Mouse (Mus musculus): ENCODE measurements around the gene Arhgap45. TPM values are rescaled to one million over a fixed set of nuclear protein-coding genes. Genes with fewer than 3 reads are reported as not detected.

Gene Arhgap45
- total RNA-seq, 2 experiments from 2014 or later: 135 to 235 TPM

DNA sequence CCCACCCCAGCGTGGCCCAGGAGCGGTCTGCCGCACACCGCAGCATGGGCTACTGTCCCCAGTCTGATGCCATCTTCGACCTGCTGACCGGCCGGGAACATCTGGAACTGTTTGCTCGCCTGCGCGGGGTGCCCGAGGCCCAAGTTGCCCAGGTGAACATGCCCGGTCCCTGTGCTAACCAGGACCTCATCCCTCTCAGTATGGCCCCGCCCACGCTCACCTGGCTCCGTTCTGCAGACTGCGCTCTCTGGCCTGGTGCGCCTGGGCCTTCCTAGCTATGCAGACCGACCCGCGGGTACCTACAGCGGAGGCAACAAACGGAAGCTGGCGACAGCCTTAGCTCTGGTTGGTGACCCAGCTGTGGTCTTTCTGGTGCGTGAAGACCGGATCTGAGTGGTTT is 2.8 kb upstream of the Arhgap45 start:
- ATAC-seq (ENCODE audit: poor library complexity, severe bottlenecking): no peak

DNA sequence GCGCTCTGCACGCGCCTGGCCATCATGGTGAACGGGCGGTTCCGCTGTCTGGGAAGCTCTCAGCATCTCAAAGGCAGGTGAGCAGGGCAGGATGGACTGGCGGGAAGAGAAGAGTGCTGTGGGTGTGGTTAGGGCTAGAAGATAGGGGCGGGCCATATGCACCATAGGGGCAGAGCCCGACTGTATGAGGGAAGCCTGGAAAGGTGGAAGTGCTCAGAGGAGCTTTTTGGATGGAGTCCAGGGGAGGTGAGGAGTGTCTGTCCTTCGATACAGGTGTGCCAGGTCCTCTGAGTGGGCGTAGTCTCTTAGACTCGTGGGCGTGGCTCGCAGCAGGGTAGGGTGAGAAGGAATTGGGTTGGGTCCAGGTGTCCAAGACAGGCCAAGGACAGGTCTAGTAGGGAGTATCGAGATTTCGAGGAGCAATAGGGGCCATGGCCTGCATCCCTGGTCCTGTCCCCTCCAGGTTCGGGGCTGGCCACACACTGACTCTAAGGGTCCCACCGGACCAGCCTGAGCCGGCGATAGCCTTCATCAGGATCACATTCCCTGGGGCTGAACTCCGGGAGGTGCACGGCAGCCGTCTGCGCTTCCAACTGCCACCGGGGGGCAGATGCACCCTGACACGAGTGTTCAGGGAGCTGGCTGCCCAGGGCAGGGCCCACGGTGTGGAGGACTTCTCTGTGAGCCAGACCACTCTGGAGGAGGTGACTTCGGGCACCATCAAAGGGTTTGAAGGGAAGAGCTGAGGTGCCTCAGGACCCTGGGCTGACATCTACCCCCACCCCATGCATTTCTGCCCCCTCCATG is 1.8 kb upstream of the Arhgap45 start:
- ATAC-seq (ENCODE audit: poor library complexity, severe bottlenecking): no peak

- no peak for ATAC-seq (ENCODE audit: poor library complexity, severe bottlenecking)
Observed at GRCm38 (mm10) chr10:80015583-80015982, 870 bp upstream of the Arhgap45 start.

- ATAC-seq (ENCODE audit: poor library complexity, severe bottlenecking): peak; percentile 39
Observed at GRCm38 (mm10) chr10:80016931-80017330, 478 bp downstream of the Arhgap45 start.

DNA sequence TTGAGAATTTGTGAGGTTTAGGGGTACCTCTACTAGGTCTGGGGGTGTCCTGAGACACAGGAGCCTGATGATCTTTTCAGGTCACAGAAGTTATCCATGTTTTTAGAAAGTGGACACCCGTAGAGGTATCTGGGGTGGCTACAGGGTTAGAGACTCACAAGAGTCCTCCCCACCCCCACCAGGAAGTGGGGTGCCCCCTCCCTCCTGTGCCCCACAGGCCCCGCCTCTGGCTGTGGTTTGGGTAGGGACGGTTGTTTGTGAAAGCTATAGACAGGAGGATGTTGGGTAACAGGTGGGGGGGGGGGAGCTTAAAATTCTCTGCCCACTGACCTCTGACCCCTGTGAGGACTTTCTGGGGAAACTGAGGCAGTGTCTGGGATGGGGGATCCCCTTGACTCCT is 908 bp downstream of the Arhgap45 start:
- ATAC-seq (ENCODE audit: poor library complexity, severe bottlenecking): peak; percentile 66

DNA sequence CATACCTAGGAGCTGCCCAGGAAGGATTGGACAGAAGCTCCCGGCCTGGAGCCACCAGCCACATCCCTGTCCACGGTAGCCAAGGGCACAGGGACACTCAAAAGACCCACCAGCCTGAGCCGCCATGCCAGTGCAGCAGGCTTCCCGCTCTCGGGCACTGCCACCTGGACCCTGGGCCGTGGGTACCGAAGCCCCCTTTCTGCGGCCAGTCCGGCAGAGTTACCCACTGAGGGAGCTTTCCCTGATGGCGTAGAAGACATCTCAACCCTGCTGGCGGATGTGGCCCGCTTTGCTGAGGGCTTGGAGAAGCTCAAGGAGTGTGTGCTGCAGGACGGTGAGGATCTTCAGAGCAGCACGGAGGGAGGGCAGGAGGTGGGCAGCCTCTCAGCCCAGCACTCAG is 1.3 kb downstream of the Arhgap45 start:
- no peak for ATAC-seq (ENCODE audit: poor library complexity, severe bottlenecking)

DNA sequence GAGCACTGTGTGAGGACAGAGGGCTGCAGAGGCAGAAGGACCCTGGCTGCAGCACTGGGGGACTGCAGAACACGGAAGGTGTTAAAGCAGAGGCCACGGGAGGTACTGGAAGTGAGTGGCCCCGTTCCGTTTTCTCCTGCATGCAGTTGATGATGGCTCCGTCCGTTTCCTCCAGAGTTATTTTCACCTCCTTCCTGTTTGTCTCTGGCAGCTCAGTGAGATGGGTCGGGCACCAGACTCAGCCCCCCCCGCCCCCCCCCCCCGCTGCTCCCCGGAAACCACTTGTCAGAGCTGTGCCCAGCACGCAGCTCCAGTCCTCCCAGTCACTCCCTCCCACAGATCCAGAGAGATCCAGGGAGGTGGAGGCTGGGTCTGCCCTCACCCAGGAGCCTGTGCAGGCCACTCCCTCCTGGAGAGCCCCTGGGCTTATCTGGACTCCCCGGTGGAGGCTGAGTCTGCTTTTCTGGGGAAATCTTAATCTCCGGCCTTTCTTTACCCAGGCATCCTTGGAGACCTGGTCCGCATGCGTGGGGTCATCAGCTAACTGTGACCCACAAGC is 2.4 kb downstream of the Arhgap45 start:
- peak; percentile 23 for ATAC-seq (ENCODE audit: poor library complexity, severe bottlenecking)

DNA sequence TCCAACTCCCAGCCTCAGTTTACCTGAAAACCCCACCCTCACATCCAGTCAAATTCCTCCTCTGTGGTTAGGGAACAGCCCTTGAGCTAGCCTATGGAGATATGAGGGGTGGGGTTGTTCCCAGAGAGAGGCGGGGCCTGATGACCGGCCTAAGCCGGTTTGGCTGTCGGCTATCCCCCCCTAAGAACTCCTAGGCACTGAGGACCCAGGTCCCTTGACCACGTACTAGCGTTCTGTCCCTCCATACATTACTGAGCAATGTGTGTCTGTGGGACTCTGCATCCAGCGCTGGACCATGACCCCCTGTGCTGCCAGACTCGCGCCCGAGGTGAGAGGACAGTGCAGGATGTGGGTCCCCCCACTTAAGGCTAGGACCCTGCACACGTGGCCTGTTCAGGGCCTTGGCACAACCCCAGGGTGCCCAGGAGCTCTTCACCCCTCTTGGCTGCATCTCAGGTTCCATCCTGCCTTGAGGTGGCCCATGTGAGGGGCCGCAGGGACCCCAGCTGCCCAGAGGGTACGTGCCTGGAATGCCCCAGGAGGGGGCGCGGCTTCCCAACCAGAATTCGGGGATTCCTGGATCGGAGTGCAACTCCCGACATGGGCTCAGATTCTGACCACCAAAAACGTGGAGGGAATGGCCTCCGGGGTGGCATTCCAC is 3.1 kb downstream of the Arhgap45 start:
- ATAC-seq (ENCODE audit: poor library complexity, severe bottlenecking): no peak

DNA sequence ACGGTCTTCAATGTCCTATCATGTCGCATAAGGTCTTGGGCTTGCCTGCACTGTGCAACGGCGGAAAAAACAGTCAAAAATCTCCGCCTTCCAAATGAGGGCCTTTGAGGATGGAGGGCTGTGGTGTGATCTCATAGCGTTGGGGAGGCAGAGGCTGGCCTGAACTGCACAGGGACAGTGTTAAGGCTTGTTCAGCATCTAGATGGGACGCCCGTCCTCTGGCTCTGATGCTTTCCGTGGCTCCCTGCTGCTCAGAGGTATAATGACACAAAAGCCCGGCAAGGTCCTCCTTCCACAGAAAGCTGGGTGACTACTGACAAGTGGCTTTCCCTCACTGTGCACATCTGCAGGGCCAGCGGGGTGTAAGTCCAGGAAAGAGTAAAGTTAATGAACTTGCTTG is 3.7 kb downstream of the Arhgap45 start:
- no peak for ATAC-seq (ENCODE audit: poor library complexity, severe bottlenecking)

- ATAC-seq (ENCODE audit: poor library complexity, severe bottlenecking): no peak
Observed at GRCm38 (mm10) chr10:80020603-80021319, 4.3 kb downstream of the Arhgap45 start.

DNA sequence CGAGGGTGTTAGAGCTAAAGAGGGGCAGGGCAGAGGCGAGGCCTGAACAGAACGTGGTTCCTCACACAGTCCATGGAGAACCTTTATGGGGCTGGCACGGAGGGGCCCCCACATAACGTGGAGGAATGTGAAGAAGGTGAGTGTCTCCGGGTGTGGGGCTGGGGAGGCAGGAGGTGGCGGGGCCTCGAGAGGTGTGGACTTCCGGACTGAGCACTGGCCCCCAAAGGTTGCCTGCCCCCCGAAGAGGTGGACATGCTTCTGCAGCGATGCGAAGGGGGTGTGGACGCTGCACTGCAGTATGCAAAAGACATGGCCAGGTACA is 4.8 kb downstream of the Arhgap45 start:
- no peak for ATAC-seq (ENCODE audit: poor library complexity, severe bottlenecking)

GRCm38 (mm10) chr10:80022164-80022563 is 5.7 kb downstream of the Arhgap45 start:
- no peak for ATAC-seq (ENCODE audit: poor library complexity, severe bottlenecking)

- no peak for ATAC-seq (ENCODE audit: poor library complexity, severe bottlenecking)
Observed at GRCm38 (mm10) chr10:80022806-80023205, 6.4 kb downstream of the Arhgap45 start.

DNA sequence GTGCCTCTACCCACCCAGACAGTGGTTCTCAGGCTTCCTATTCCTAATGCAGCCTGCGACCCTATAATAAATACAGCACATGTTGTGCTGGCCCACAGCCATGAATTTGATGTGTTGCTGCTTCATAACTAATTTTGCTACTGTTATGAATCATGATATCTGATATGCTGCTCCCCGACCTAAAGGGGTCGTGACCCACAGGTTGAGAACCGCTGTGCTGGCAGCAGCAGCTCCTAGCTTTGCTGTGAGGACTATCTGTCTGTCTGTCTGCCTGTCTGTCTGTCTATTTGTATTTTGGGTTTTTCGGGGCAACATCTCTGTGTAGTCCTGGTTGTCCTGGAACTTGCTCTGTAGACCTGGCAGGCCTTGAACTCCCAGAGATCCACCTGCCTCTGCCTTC is 7.3 kb downstream of the Arhgap45 start:
- ATAC-seq (ENCODE audit: poor library complexity, severe bottlenecking): no peak

- peak; percentile 78 for ATAC-seq (ENCODE audit: poor library complexity, severe bottlenecking)
Observed at GRCm38 (mm10) chr10:80024229-80025043, 8.0 kb downstream of the Arhgap45 start.

DNA sequence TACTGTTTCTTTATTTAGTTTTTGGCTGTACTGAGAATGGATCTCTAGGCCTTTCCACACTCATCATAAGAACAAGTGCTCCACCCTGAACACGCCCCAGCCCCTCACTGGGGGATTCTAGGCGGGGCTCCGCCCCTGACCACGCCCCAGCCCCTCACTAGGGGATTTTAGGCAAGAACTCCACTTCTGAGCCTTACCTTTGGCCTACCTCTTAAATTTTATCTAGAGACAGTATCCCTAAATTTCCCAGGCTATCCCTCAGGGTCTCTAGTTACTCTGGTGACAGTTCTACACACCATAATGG is 8.5 kb downstream of the Arhgap45 start:
- ATAC-seq (ENCODE audit: poor library complexity, severe bottlenecking): no peak

- ATAC-seq (ENCODE audit: poor library complexity, severe bottlenecking): no peak
Observed at GRCm38 (mm10) chr10:80025463-80025862, 9.0 kb downstream of the Arhgap45 start.

- peak; percentile 19; the same call in 1 of the 2 replicates for ATAC-seq (ENCODE audit: poor library complexity, severe bottlenecking)
Observed at GRCm38 (mm10) chr10:80025889-80026288, 9.4 kb downstream of the Arhgap45 start.

- ATAC-seq (ENCODE audit: poor library complexity, severe bottlenecking): no peak
Observed at GRCm38 (mm10) chr10:80027681-80028520, 11.4 kb downstream of the Arhgap45 start.

DNA sequence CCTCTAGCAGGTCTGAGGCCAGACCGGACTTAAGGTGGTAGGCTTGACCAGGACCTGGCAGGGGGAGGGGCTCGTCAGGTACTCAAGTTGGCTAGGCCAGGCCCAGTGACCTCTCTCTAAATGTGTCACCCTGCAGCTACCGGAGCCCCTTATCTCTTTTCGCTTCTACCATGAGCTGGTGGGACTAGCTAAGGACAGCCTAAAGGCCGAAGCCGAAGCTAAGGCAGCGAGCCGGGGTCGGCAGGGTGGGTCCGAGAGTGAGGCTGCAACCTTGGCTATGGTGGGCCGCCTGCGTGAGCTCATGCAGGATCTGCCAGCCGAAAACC is 12.0 kb downstream of the Arhgap45 start:
- ATAC-seq (ENCODE audit: poor library complexity, severe bottlenecking): no peak
